ENCODE assay signal across 24 mouse cellular contexts in genomic region chr5:53499571-53499970, GRCm38 (mm10). TPM values are rescaled to one million over a fixed set of nuclear protein-coding genes. Genes with fewer than 3 reads are reported as not detected.
DNase-seq lines count a peak whose midpoint lies in the region; ATAC-seq and TF ChIP-seq lines count a peak whose summit lies in the region.
"Had no signal": no experiment of that assay in that cellular context is flagged by ENCODE, and none has a peak within 500 bp of the region (broad histone marks: within the 10 kb centered on the region; RNA-seq: fewer than 3 reads in every experiment).

No protein-coding gene starts in this region.

- no peaks in the 10 kb centered on the region for H3K36me3 ChIP-seq in embryonic facial prominence, embryonic 14.5 days (ENCODE audit: control insufficient read depth, insufficient read depth, low read length)
- no peaks in the 10 kb centered on the region for H3K36me3 ChIP-seq in embryonic facial prominence, embryonic 10.5 days (replicated peaks)
- H3K36me3 ChIP-seq in lung, embryonic 14.5 days (ENCODE audit: insufficient read depth), result no peaks in the 10 kb centered on the region
- no peaks in the 10 kb centered on the region for H3K36me3 ChIP-seq in lung, postnatal 0 days (ENCODE audit: insufficient read depth, low read length)
- H3K36me3 ChIP-seq: embryonic facial prominence, embryonic 13.5 days; forebrain, embryonic 15.5 days; G1E had no signal

- WGBS in embryonic facial prominence, embryonic 14.5 days, result 50% methylated on average over 3 of the region's 3 CpGs
- WGBS in embryonic facial prominence, embryonic 10.5 days, result 81% methylated on average over 3 of the region's 3 CpGs
- 57% methylated on average over 3 of the region's 3 CpGs for WGBS in lung, embryonic 14.5 days
- 67% methylated on average over 3 of the region's 3 CpGs for whole genome bisulfite sequencing in lung, postnatal 0 days
- 79% methylated on average over 3 of the region's 3 CpGs for WGBS in lung, adult 2 months

- no peak overlapping the region for H3K4me2 ChIP-seq in embryonic facial prominence, embryonic 14.5 days (ENCODE audit: low read depth, low read length)
- H3K4me2 ChIP-seq in lung, embryonic 14.5 days, result no peak overlapping the region
- H3K4me2 ChIP-seq in lung, postnatal 0 days (replicated peaks; ENCODE audit: low read depth, low read length), result no peak overlapping the region
- H3K4me2 ChIP-seq: embryonic facial prominence, embryonic 13.5 days; forebrain, embryonic 13.5 days; forebrain, embryonic 15.5 days had no signal

- no peak overlapping the region for H3K27ac ChIP-seq in embryonic facial prominence, embryonic 14.5 days (replicated peaks; ENCODE audit: low read depth, low read length)
- H3K27ac ChIP-seq in embryonic facial prominence, embryonic 10.5 days (replicated peaks), result no peak overlapping the region
- no peak overlapping the region for H3K27ac ChIP-seq in lung, embryonic 14.5 days (ENCODE audit: low read depth)
- H3K27ac ChIP-seq in lung, postnatal 0 days (ENCODE audit: low read length), result no peak overlapping the region
- H3K27ac ChIP-seq: embryonic facial prominence, embryonic 13.5 days; forebrain, embryonic 13.5 days; forebrain, embryonic 15.5 days had no signal

- no peaks in the 10 kb centered on the region for H3K27me3 ChIP-seq in embryonic facial prominence, embryonic 14.5 days (replicated peaks; ENCODE audit: control insufficient read depth, insufficient read depth, low read length)
- H3K27me3 ChIP-seq in embryonic facial prominence, embryonic 10.5 days (replicated peaks; ENCODE audit: low read depth, poor library complexity, severe bottlenecking), result no peaks in the 10 kb centered on the region
- no peaks in the 10 kb centered on the region for H3K27me3 ChIP-seq in lung, embryonic 14.5 days (ENCODE audit: insufficient read depth, low read length)
- H3K27me3 ChIP-seq in lung, postnatal 0 days (replicated peaks; ENCODE audit: insufficient read depth, low read length), result no peaks in the 10 kb centered on the region
- H3K27me3 ChIP-seq: CH12.LX; embryonic facial prominence, embryonic 13.5 days; forebrain, embryonic 13.5 days; forebrain, embryonic 15.5 days; Patski had no signal

- TF ChIP-seq EP300 in lung, postnatal 0 days (IDR thresholded peaks at IDR 0.05), result no peak

- peak; percentile 54 for DNase-seq in embryonic facial prominence, embryonic 14.5 days (ENCODE audit: low spot score)
- DNase-seq in embryonic facial prominence, embryonic 10.5 days (ENCODE audit: low spot score), result no peak
- peak; percentile 27 for DNase-seq in lung, embryonic 14.5 days
- DNase-seq in lung, adult 18-20 months, result no peak
- no peak for DNase-seq in lung, postnatal 0 days (ENCODE audit: low spot score)
- no peak for DNase-seq in lung, adult 2 months
- DNase-seq: adrenal gland, adult 8-10 months; adrenal gland, postnatal 14 days; adrenal gland, postnatal 36 days; B cell, adult 2 months; cerebellum, adult 11-12 months; cerebellum, adult 2 months; cerebellum, adult 9-10 months; cerebellum, postnatal 10 days; cerebellum, postnatal 25 days; forebrain, postnatal 0 days had no signal

- H3K4me1 ChIP-seq in embryonic facial prominence, embryonic 14.5 days (ENCODE audit: control insufficient read depth, insufficient read depth, low read length), result peaks cover 14% of the 10 kb centered on the region
- 0 out of 2 replicates have a peak, but pooled peaks cover 7% of the 10 kb centered on the region for H3K4me1 ChIP-seq in embryonic facial prominence, embryonic 10.5 days
- H3K4me1 ChIP-seq in lung, embryonic 14.5 days (ENCODE audit: insufficient read depth), result peaks cover 8% of the 10 kb centered on the region
- H3K4me1 ChIP-seq in lung, postnatal 0 days (ENCODE audit: insufficient read depth, low read depth, low read length), result no peaks in the 10 kb centered on the region
- no peaks in the 10 kb centered on the region for H3K4me1 ChIP-seq in lung, adult 2 months (ENCODE audit: control insufficient read depth, insufficient read depth, low read length)

- no peak for TF ChIP-seq CTCF in lung, embryonic 14.5 days (IDR thresholded peaks at IDR 0.05; ENCODE audit: low read depth)
- no peak for TF ChIP-seq CTCF in lung, postnatal 0 days (IDR thresholded peaks at IDR 0.05)
- TF ChIP-seq CTCF in lung, adult 2 months (IDR thresholded peaks at IDR 0.05; ENCODE audit: insufficient read depth, low read length), result no peak

- no peaks in the 10 kb centered on the region for H3K9me3 ChIP-seq in embryonic facial prominence, embryonic 14.5 days (ENCODE audit: control insufficient read depth, low read length)
- H3K9me3 ChIP-seq in embryonic facial prominence, embryonic 10.5 days, result no peaks in the 10 kb centered on the region
- no peaks in the 10 kb centered on the region for H3K9me3 ChIP-seq in lung, embryonic 14.5 days (ENCODE audit: low read depth, low read length)
- H3K9me3 ChIP-seq in lung, postnatal 0 days (ENCODE audit: low read length), result no peaks in the 10 kb centered on the region
- H3K9me3 ChIP-seq: embryonic facial prominence, embryonic 13.5 days; forebrain, embryonic 13.5 days; forebrain, embryonic 15.5 days; G1E had no signal

- H3K9ac ChIP-seq in embryonic facial prominence, embryonic 14.5 days (ENCODE audit: low read depth, low read length), result no peak overlapping the region
- H3K9ac ChIP-seq in lung, embryonic 14.5 days, result no peak overlapping the region
- no peak overlapping the region for H3K9ac ChIP-seq in lung, postnatal 0 days (replicated peaks; ENCODE audit: low read depth)
- H3K9ac ChIP-seq: embryonic facial prominence, embryonic 13.5 days; forebrain, embryonic 13.5 days; forebrain, embryonic 15.5 days; forebrain, postnatal 0 days had no signal

- no peak overlapping the region for H3K4me3 ChIP-seq in embryonic facial prominence, embryonic 14.5 days (ENCODE audit: low read depth, low read length)
- H3K4me3 ChIP-seq in embryonic facial prominence, embryonic 10.5 days, result no peak overlapping the region
- no peak overlapping the region for H3K4me3 ChIP-seq in lung, embryonic 14.5 days (ENCODE audit: low read depth, low read length)
- H3K4me3 ChIP-seq in lung, postnatal 0 days (ENCODE audit: low read depth, low read length), result no peak overlapping the region
- no peak overlapping the region for H3K4me3 ChIP-seq in lung, adult 2 months (replicated peaks; ENCODE audit: extremely low read depth, low read depth, low read length)
- H3K4me3 ChIP-seq: embryonic facial prominence, embryonic 13.5 days; forebrain, embryonic 13.5 days; forebrain, embryonic 15.5 days had no signal

- ATAC-seq in embryonic facial prominence, embryonic 14.5 days (ENCODE audit: low read depth), result no peak
- ATAC-seq in lung, embryonic 14.5 days (ENCODE audit: insufficient read depth), result peak; percentile 49; the same call in 1 of the 2 replicates
- ATAC-seq in lung, postnatal 0 days, result peak; percentile 38; the same call in 1 of the 2 replicates
- ATAC-seq: activated CD4-positive, CD25-positive, alpha-beta regulatory T cell, adult 4 months; CD4-positive, CD25-positive, alpha-beta regulatory T cell, adult 4 months; forebrain, embryonic 13.5 days; forebrain, embryonic 15.5 days; forebrain, postnatal 0 days; Patski had no signal

- TF ChIP-seq POLR2A in lung, adult 2 months (IDR thresholded peaks at IDR 0.05; ENCODE audit: borderline replicate concordance, extremely low read depth, low read depth, low read length), result no peak

RNA-seq across cellular contexts. Expression of gene Rbpj, which starts 33.6 kb away (rescaled TPM):
- 48.1 and 49.4 TPM in 2 replicates for polyA plus RNA-seq in embryonic facial prominence, embryonic 14.5 days (2014; fragmentation: Nextera tagmentation; extraction: Ambion mirVana)
- polyA plus RNA-seq in embryonic facial prominence, embryonic 10.5 days (2016; fragmentation: Nextera tagmentation; extraction: Ambion mirVana), result 43.5 and 44.9 TPM in 2 replicates
- polyA plus RNA-seq in lung, embryonic 14.5 days (2014; fragmentation: Nextera tagmentation; extraction: Ambion mirVana), result 49.8 and 53.5 TPM in 2 replicates
- 22.7 and 22.9 TPM in 2 replicates for polyA plus RNA-seq in lung, postnatal 0 days (2015; fragmentation: Nextera tagmentation; extraction: Ambion mirVana)
- 15.2 and 17.5 TPM in 2 replicates for polyA plus RNA-seq in lung, adult 2 months (2012; rRNA removed)

Comparison
In these comparisons a context has a peak if more than half of its experiments do, and no peak if none do; other contexts are left out.
1. DNase-seq: peak in embryonic facial prominence, embryonic 14.5 days (single experiment) and lung, embryonic 14.5 days (single experiment); none in embryonic facial prominence, embryonic 10.5 days (single experiment), lung, adult 18-20 months (0 of 2), lung, postnatal 0 days (single experiment) and lung, adult 2 months (single experiment).